Mouse (Mus musculus) kidney, postnatal 0 days (tissue): ENCODE data around the gene Mgat2. TPM values are rescaled to one million over a fixed set of nuclear protein-coding genes. Genes with fewer than 3 reads are reported as not detected.

ENCODE experiments used
- ATAC-seq: fragments of 200-750 bp; cut with Nextera tagmentation; replicated peaks from 2 replicates; pipeline ENCODE4 v1.8.0; 2017; ENCODE audit warnings: low read depth, moderate number of reproducible peaks, moderate TSS enrichment, moderate library complexity; ENCODE audit not compliant: low FRiP score
- DNase-seq: peaks from one replicate; pipeline ENCODE4 v3.0.0-alpha.2; 2016; ENCODE audit warnings: low spot score
- H3K27ac ChIP-seq: fragments of 300-500 bp; sonication (generic); 2 replicates; pipeline ENCODE4 v1.5.1; 2014; ENCODE audit warnings: mild to moderate bottlenecking
- H3K27me3 ChIP-seq: fragments of 300-500 bp; sonication (generic); 2 replicates; pipeline ENCODE4 v1.6.1; 2014; ENCODE audit warnings: low read length, mixed read lengths; ENCODE audit not compliant: insufficient read depth
- H3K36me3 ChIP-seq: fragments of 300-500 bp; sonication (generic); 2 replicates; pipeline ENCODE4 v1.6.1; 2014; ENCODE audit warnings: low read length, mixed read lengths; ENCODE audit not compliant: insufficient read depth
- H3K4me1 ChIP-seq: fragments of 300-500 bp; sonication (generic); replicated peaks from 2 replicates; pipeline ENCODE4 v1.6.1; 2014; ENCODE audit warnings: antibody characterized with exemption, low read length, mixed read lengths; ENCODE audit not compliant: insufficient read depth
- H3K4me2 ChIP-seq: fragments of 300-500 bp; sonication (generic); 2 replicates; pipeline ENCODE4 v1.6.1; 2014; ENCODE audit warnings: mild to moderate bottlenecking, low read length, moderate library complexity, mixed read lengths
- H3K4me3 ChIP-seq: fragments of 300-500 bp; sonication (generic); replicated peaks from 2 replicates; pipeline ENCODE4 v1.5.1; 2014; ENCODE audit warnings: low read depth, low read length
- H3K9ac ChIP-seq: fragments of 300-500 bp; sonication (generic); 2 replicates; pipeline ENCODE4 v1.6.1; 2014; ENCODE audit warnings: low read depth, low read length
- H3K9me3 ChIP-seq: fragments of 300-500 bp; sonication (generic); replicated peaks from 2 replicates; pipeline ENCODE4 v1.6.1; 2016; ENCODE audit warnings: low read length, inconsistent platforms, mixed read lengths
- CTCF ChIP-seq: IDR thresholded peaks from 2 replicates; pipeline ENCODE4 v1.5.1; 2016; ENCODE audit warnings: antibody characterized with exemption, low read depth, mild to moderate bottlenecking, moderate library complexity
- WGBS: fragments of 180-500 bp; shearing (Covaris S2); extraction: QIAGEN DNeasy Blood & Tissue Kit; methylation state at CpG from one replicate; pipeline ENCODE4 v1.1.7; 2014; 5-methylcytosine and 5-hydroxymethylcytosine counted together
- polyA plus RNA-seq: library from polyadenylated mRNA; unstranded; fragments of >200 nt; fragmentation: Nextera tagmentation; extraction: Ambion mirVana; gene quantifications from 2 replicates; pipeline ENCODE4 v1.2.1, GENCODE M21; 2015

Mgat2 gene
- 70.0 and 81.5 TPM in 2 replicates for polyA plus RNA-seq

- TF ChIP-seq CTCF, result no peak
- H3K36me3 ChIP-seq, result 0 out of 2 replicates have a peak, but pooled peaks cover 4% of the 10 kb centered on the region
- ATAC-seq, result peak; percentile 99
Observed at GRCm38 (mm10) chr12:69183583-69184308, at the start of gene Mgat2, which contains the start of gene Rpl36al. Gene Mgat2 (plus strand): TSS chr12:69184157. Gene Rpl36al (minus strand): TSS chr12:69184083.

GRCm38 (mm10) chr12:69139201-69139600 is 44.8 kb upstream of the Mgat2 start:
- no peaks in the 10 kb centered on the region for H3K27me3 ChIP-seq
- H3K4me3 ChIP-seq, result no peak overlapping the region
- H3K36me3 ChIP-seq, result no peaks in the 10 kb centered on the region
- no peaks in the 10 kb centered on the region for H3K4me1 ChIP-seq
- no peak overlapping the region for H3K27ac ChIP-seq
- no peak overlapping the region for H3K9ac ChIP-seq
- no peak for DNase-seq
- 82% methylated on average over 3 of the region's 3 CpGs for WGBS
- no peaks in the 10 kb centered on the region for H3K9me3 ChIP-seq
- TF ChIP-seq CTCF, result no peak
- ATAC-seq, result no peak
- H3K4me2 ChIP-seq, result no peak overlapping the region

More at GRCm38 (mm10) chr12:69183583-69184308, at the start of gene Mgat2, which contains the start of gene Rpl36al:
- Histone ChIP-seq H3K4me3 (peak within 1 kb of the TSS; percentile 96), H3K9ac (peak within 1 kb of the TSS; percentile 79), H3K27ac (peak within 1 kb of the TSS; percentile 90), H3K9me3 (no peaks in the 10 kb centered on the region), H3K4me2 (peak within 1 kb of the TSS; percentile 99), H3K4me1 (peaks cover 11% of the 10 kb centered on the region; the same call in 1 of the 2 replicates), H3K27me3 (no peaks in the 10 kb centered on the region)
- WGBS, result under 1% methylated on average over 84 of the region's 84 CpGs
- peak; percentile 99 for DNase-seq

GRCm38 (mm10) chr12:69139841-69140240 is 44.1 kb upstream of the Mgat2 start:
- Histone ChIP-seq H3K4me2 (no peak overlapping the region), H3K36me3 (no peaks in the 10 kb centered on the region), H3K27me3 (no peaks in the 10 kb centered on the region), H3K4me3 (no peak overlapping the region), H3K9ac (no peak overlapping the region), H3K4me1 (no peaks in the 10 kb centered on the region), H3K27ac (no peak overlapping the region), H3K9me3 (no peaks in the 10 kb centered on the region)
- TF ChIP-seq CTCF, result no peak
- 89% methylated on average over 7 of the region's 7 CpGs for WGBS
- ATAC-seq (peak; percentile 46; the same call in 1 of the 2 replicates), DNase-seq (no peak)

GRCm38 (mm10) chr12:69143460-69143859 is 40.5 kb upstream of the Mgat2 start:
- no peaks in the 10 kb centered on the region for H3K4me1 ChIP-seq
- H3K4me3 ChIP-seq, result no peak overlapping the region
- ATAC-seq, result no peak
- no peaks in the 10 kb centered on the region for H3K9me3 ChIP-seq
- DNase-seq, result no peak
- no peaks in the 10 kb centered on the region for H3K36me3 ChIP-seq
- TF ChIP-seq CTCF, result no peak
- H3K9ac ChIP-seq, result no peak overlapping the region
- no peak overlapping the region for H3K27ac ChIP-seq
- H3K27me3 ChIP-seq, result no peaks in the 10 kb centered on the region
- no peak overlapping the region for H3K4me2 ChIP-seq
- WGBS, result 88% methylated on average over 6 of the region's 6 CpGs

GRCm38 (mm10) chr12:69147166-69147735 is 36.7 kb upstream of the Mgat2 start:
- Histone ChIP-seq H3K4me1 (no peaks in the 10 kb centered on the region), H3K36me3 (no peaks in the 10 kb centered on the region), H3K4me2 (no peak overlapping the region), H3K9ac (no peak overlapping the region), H3K27me3 (no peaks in the 10 kb centered on the region), H3K4me3 (no peak overlapping the region), H3K9me3 (no peaks in the 10 kb centered on the region), H3K27ac (no peak overlapping the region)
- no peak for ATAC-seq
- DNase-seq, result no peak
- WGBS, result 98% methylated on average over 5 of the region's 5 CpGs
- no peak for TF ChIP-seq CTCF

GRCm38 (mm10) chr12:69150049-69150448 is 33.9 kb upstream of the Mgat2 start:
- Histone ChIP-seq H3K9ac (no peak overlapping the region), H3K9me3 (no peaks in the 10 kb centered on the region), H3K4me1 (no peaks in the 10 kb centered on the region), H3K36me3 (no peaks in the 10 kb centered on the region), H3K27me3 (no peaks in the 10 kb centered on the region), H3K4me2 (no peak overlapping the region), H3K4me3 (no peak overlapping the region), H3K27ac (no peak overlapping the region)
- no peak for ATAC-seq
- no peak for TF ChIP-seq CTCF
- 85% methylated on average over 13 of the region's 13 CpGs for WGBS
- DNase-seq, result no peak
